Mouse (Mus musculus) mature B cell (primary cell): ENCODE measurements around the gene 1500009L16Rik.

Experiments used
- in situ Hi-C: fragments of 300-500 bp; cut with MboI; formaldehyde crosslinking; loops from 2 replicates; pipeline ENCODE4 v1.14.3; 2019

The 1500009L16Rik gene

GRCm38 (mm10) chr10:83722579-83723031 lies at the start of gene 1500009L16Rik:
TSS of gene 1500009L16Rik (plus strand) at chr10:83722865.
- in situ Hi-C loops = no loop called here

GRCm38 (mm10) chr10:83681334-83681733 lies 41.3 kb upstream of the 1500009L16Rik start:
- in situ Hi-C loops = no loop called here

- in situ Hi-C loops = no loop called here
Measured at GRCm38 (mm10) chr10:83688215-83688614, 34.5 kb upstream of the 1500009L16Rik start.

- in situ Hi-C loops = no loop called here
Measured at GRCm38 (mm10) chr10:83692175-83692895, 30.3 kb upstream of the 1500009L16Rik start.

GRCm38 (mm10) chr10:83696226-83696625 lies 26.4 kb upstream of the 1500009L16Rik start:
- in situ Hi-C loops = no loop called here

GRCm38 (mm10) chr10:83706628-83707027 lies 16.0 kb upstream of the 1500009L16Rik start:
- in situ Hi-C loops = no loop called here

- in situ Hi-C loops = no loop called here
Measured at GRCm38 (mm10) chr10:83709920-83710319, 12.7 kb upstream of the 1500009L16Rik start.

GRCm38 (mm10) chr10:83711769-83712168 lies 10.9 kb upstream of the 1500009L16Rik start:
- in situ Hi-C loops = no loop called here

GRCm38 (mm10) chr10:83718855-83719474 lies 3.7 kb upstream of the 1500009L16Rik start:
- in situ Hi-C loops = no loop called here

- in situ Hi-C loops = no loop called here
Measured at GRCm38 (mm10) chr10:83723055-83723454, 390 bp downstream of the 1500009L16Rik start.

GRCm38 (mm10) chr10:83724351-83725059 lies 1.8 kb downstream of the 1500009L16Rik start:
- in situ Hi-C loops = no loop called here

- in situ Hi-C loops = no loop called here
Measured at GRCm38 (mm10) chr10:83726164-83726563, 3.5 kb downstream of the 1500009L16Rik start.

- in situ Hi-C loops = no loop called here
Measured at GRCm38 (mm10) chr10:83727846-83728245, 5.2 kb downstream of the 1500009L16Rik start.

- in situ Hi-C loops = no loop called here
Measured at GRCm38 (mm10) chr10:83728529-83728928, 5.9 kb downstream of the 1500009L16Rik start.

- in situ Hi-C loops = no loop called here
Measured at GRCm38 (mm10) chr10:83729076-83729475, 6.4 kb downstream of the 1500009L16Rik start.

GRCm38 (mm10) chr10:83729492-83729891 lies 6.8 kb downstream of the 1500009L16Rik start:
- in situ Hi-C loops = no loop called here

- in situ Hi-C loops = no loop called here
Measured at GRCm38 (mm10) chr10:83733725-83734124, 11.1 kb downstream of the 1500009L16Rik start.

GRCm38 (mm10) chr10:83738996-83739655 lies 16.5 kb downstream of the 1500009L16Rik start:
- in situ Hi-C loops = no loop called here

GRCm38 (mm10) chr10:83744656-83745055 lies 22.0 kb downstream of the 1500009L16Rik start:
- in situ Hi-C loops = no loop called here

GRCm38 (mm10) chr10:83753056-83753455 lies 30.4 kb downstream of the 1500009L16Rik start:
- in situ Hi-C loops = no loop called here

GRCm38 (mm10) chr10:83757343-83757962 lies 34.8 kb downstream of the 1500009L16Rik start:
- in situ Hi-C loops = no loop called here

- in situ Hi-C loops = no loop called here
Measured at GRCm38 (mm10) chr10:83758732-83759131, 36.1 kb downstream of the 1500009L16Rik start.
